9 mouse cellular contexts compared by ENCODE assay signal in genomic region chr7:61877311-61878065, GRCm38 (mm10).
DNase-seq lines count a peak whose midpoint lies in the region; ATAC-seq lines count a peak whose summit lies in the region.
"Had no signal": no experiment of that assay in that cellular context is flagged by ENCODE, and none has a peak within 500 bp of the region (broad histone marks: within the 10 kb centered on the region; RNA-seq: fewer than 3 reads in every experiment).

No protein-coding gene starts in this region.

- no peaks in the 10 kb centered on the region for H3K36me3 ChIP-seq in kidney, embryonic 15.5 days
- no peaks in the 10 kb centered on the region for H3K36me3 ChIP-seq in midbrain, embryonic 13.5 days
- H3K36me3 ChIP-seq: G1E had no signal

- intact Hi-C loops in gastrocnemius, postnatal 36 days (cut with DNase I), result no loop called here

- no peak overlapping the region for H3K4me2 ChIP-seq in kidney, embryonic 15.5 days
- peak overlapping the region; percentile 28; the same call in 1 of the 2 replicates for H3K4me2 ChIP-seq in midbrain, embryonic 13.5 days (replicated peaks)

- no peak for DNase-seq in kidney, adult 18-20 months
- DNase-seq in embryo, embryonic 11 days, result peak; percentile 7
- peak; percentile 0 for DNase-seq in kidney, postnatal 36 days
- no peak for DNase-seq in lung, postnatal 10 days
- no peak for DNase-seq in spleen, adult 18-20 months
- DNase-seq in gastrocnemius, postnatal 36 days, result no peak

- 34% methylated on average over 2 of the region's 2 CpGs for WGBS in kidney, embryonic 15.5 days
- WGBS in midbrain, embryonic 13.5 days, result 58% methylated on average over 2 of the region's 2 CpGs

- H3K4me3 ChIP-seq in kidney, embryonic 15.5 days (replicated peaks), result no peak overlapping the region
- no peak overlapping the region for H3K4me3 ChIP-seq in midbrain, embryonic 13.5 days (replicated peaks)

- H3K4me1 ChIP-seq in kidney, embryonic 15.5 days, result no peaks in the 10 kb centered on the region
- H3K4me1 ChIP-seq in midbrain, embryonic 13.5 days (replicated peaks), result 0 out of 2 replicates have a peak, but pooled peaks cover 6% of the 10 kb centered on the region

- peak; percentile 86 for ATAC-seq in kidney, embryonic 15.5 days (replicated peaks; ENCODE audit: low FRiP score)
- ATAC-seq in midbrain, embryonic 13.5 days, result peak; percentile 98

- no peaks in the 10 kb centered on the region for H3K9me3 ChIP-seq in kidney, embryonic 15.5 days (replicated peaks)
- peaks cover 5% of the 10 kb centered on the region; the same call in 1 of the 2 replicates for H3K9me3 ChIP-seq in midbrain, embryonic 13.5 days
- H3K9me3 ChIP-seq: G1E had no signal

- H3K27me3 ChIP-seq in kidney, embryonic 15.5 days, result no peaks in the 10 kb centered on the region
- H3K27me3 ChIP-seq in midbrain, embryonic 13.5 days, result no peaks in the 10 kb centered on the region

- no peak overlapping the region for H3K27ac ChIP-seq in kidney, embryonic 15.5 days
- H3K27ac ChIP-seq in midbrain, embryonic 13.5 days, result peak overlapping the region; percentile 90

- H3K9ac ChIP-seq in kidney, embryonic 15.5 days, result no peak overlapping the region
- no peak overlapping the region for H3K9ac ChIP-seq in midbrain, embryonic 13.5 days (replicated peaks)

Comparison
In these comparisons a context has a peak if more than half of its experiments do, and no peak if none do; other contexts are left out.
1. DNase-seq: peak in embryo, embryonic 11 days (single experiment) and kidney, postnatal 36 days (2 of 2); none in kidney, adult 18-20 months (single experiment), lung, postnatal 10 days (single experiment), spleen, adult 18-20 months (0 of 2) and gastrocnemius, postnatal 36 days (0 of 2).